Mouse (Mus musculus) intestine, postnatal 0 days (tissue): ENCODE results near the gene Dab1. TPM values are rescaled to one million over a fixed set of nuclear protein-coding genes. Genes with fewer than 3 reads are reported as not detected.

ENCODE experiments used
- ATAC-seq: fragments of 200-750 bp; cut with Nextera tagmentation; 2 replicates; pipeline ENCODE4 v1.8.0; 2017; ENCODE audit warnings: mild to moderate bottlenecking, moderate TSS enrichment, moderate library complexity
- H3K27ac ChIP-seq: fragments of 300-500 bp; sonication (generic); 2 replicates; pipeline ENCODE4 v1.5.1; 2014; ENCODE audit warnings: mild to moderate bottlenecking, low read depth, low read length, moderate library complexity
- H3K27me3 ChIP-seq: fragments of 300-500 bp; sonication (generic); replicated peaks from 2 replicates; pipeline ENCODE4 v1.6.1; 2014; ENCODE audit warnings: low read length, mixed read lengths; ENCODE audit not compliant: control insufficient read depth, insufficient read depth
- H3K36me3 ChIP-seq: fragments of 300-500 bp; sonication (generic); 2 replicates; pipeline ENCODE4 v1.6.1; 2014; ENCODE audit warnings: mild to moderate bottlenecking, moderate library complexity; ENCODE audit not compliant: control insufficient read depth, insufficient read depth
- H3K4me1 ChIP-seq: fragments of 300-500 bp; sonication (generic); replicated peaks from 2 replicates; pipeline ENCODE4 v1.6.1; 2014; ENCODE audit warnings: antibody characterized with exemption, low read length, mixed read lengths; ENCODE audit not compliant: control insufficient read depth, insufficient read depth
- H3K4me2 ChIP-seq: fragments of 300-500 bp; sonication (generic); replicated peaks from 2 replicates; pipeline ENCODE4 v1.6.1; 2014; ENCODE audit warnings: low read depth, mild to moderate bottlenecking, moderate library complexity
- H3K4me3 ChIP-seq: fragments of 300-500 bp; sonication (generic); 2 replicates; pipeline ENCODE4 v1.5.1; 2014; ENCODE audit warnings: low read depth, low read length
- H3K9ac ChIP-seq: fragments of 300-500 bp; sonication (generic); 2 replicates; pipeline ENCODE4 v1.6.1; 2014; ENCODE audit warnings: mild to moderate bottlenecking, low read depth, low read length
- H3K9me3 ChIP-seq: fragments of 300-500 bp; sonication (generic); 2 replicates; pipeline ENCODE4 v1.6.1; 2016; ENCODE audit warnings: mixed run types; ENCODE audit not compliant: control insufficient read depth
- CTCF ChIP-seq: sonication (generic); IDR thresholded peaks from 2 replicates; pipeline ENCODE4 v1.5.1; 2016; ENCODE audit warnings: low read depth, mild to moderate bottlenecking, control low read depth, antibody characterized with exemption, moderate library complexity
- WGBS: fragments of 180-500 bp; shearing (Covaris S2); extraction: QIAGEN DNeasy Blood & Tissue Kit; methylation state at CpG from one replicate; pipeline ENCODE4 v1.1.7; 2014; 5-methylcytosine and 5-hydroxymethylcytosine counted together
- polyA plus RNA-seq: library from polyadenylated mRNA; unstranded; fragments of >200 nt; fragmentation: Nextera tagmentation; extraction: Ambion mirVana; gene quantifications from 2 replicates; pipeline ENCODE4 v1.2.1, GENCODE M21; 2015

Gene Dab1
- polyA plus RNA-seq, 1 experiment from 2014 or later: 61.3 TPM

DNA sequence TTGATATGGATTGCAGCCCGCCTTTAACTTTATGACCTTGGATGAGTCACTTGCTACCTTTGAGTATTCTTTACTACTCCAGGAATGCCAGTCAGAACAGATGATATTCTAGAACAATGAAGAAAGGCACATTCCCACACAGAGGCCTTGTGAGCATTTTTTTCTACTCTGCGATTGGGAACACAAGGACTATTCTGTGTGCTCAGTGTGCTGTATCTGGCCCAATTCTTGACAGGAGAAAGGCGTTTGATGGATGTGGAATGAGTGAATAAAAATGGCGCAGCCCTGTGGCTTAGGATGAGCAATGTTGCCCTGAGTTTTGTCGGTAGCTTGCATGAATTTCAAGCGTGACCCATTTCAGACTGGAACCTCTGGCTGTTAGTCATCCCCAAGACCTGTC lies 292.9 kb downstream of the Dab1 start:
- no peak for ATAC-seq
- Histone ChIP-seq H3K9ac (no peak overlapping the region), H3K4me2 (no peak overlapping the region), H3K9me3 (no peaks in the 10 kb centered on the region), H3K36me3 (no peaks in the 10 kb centered on the region), H3K4me3 (no peak overlapping the region), H3K4me1 (no peaks in the 10 kb centered on the region), H3K27me3 (no peaks in the 10 kb centered on the region), H3K27ac (no peak overlapping the region)
- no peak for TF ChIP-seq CTCF
- WGBS: 86% methylated on average over 6 of the region's 6 CpGs

DNA sequence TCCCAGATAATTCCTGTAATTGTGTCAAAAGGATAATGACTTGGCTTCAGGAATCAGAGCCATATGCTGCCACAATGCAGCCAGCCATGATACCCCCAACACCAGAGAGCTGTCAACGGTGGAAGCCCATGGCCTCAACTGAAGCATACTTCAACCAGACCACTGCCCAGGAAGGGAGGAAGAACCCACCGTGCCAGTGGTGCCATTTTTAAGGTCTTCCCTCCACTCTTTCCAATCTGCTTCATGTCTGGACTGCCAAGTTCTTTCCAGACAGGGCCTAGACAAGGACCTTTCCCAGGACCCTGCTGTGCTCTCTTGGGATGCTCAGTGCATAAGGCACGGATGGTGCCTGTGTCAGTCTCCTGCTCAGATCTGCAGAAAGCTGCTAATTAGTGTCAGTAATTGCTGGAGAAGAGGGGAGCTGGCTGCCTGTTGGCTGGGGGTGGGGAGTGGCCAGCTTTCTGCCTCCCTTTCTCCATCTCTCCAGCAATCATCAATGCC lies 303.3 kb downstream of the Dab1 start:
- ATAC-seq: no peak
- Histone ChIP-seq H3K4me2 (no peak overlapping the region), H3K27ac (no peak overlapping the region), H3K4me1 (no peaks in the 10 kb centered on the region), H3K9ac (no peak overlapping the region), H3K27me3 (no peaks in the 10 kb centered on the region), H3K9me3 (no peaks in the 10 kb centered on the region), H3K36me3 (no peaks in the 10 kb centered on the region), H3K4me3 (no peak overlapping the region)
- TF ChIP-seq CTCF: no peak
- WGBS: 73% methylated on average over 3 of the region's 3 CpGs

DNA sequence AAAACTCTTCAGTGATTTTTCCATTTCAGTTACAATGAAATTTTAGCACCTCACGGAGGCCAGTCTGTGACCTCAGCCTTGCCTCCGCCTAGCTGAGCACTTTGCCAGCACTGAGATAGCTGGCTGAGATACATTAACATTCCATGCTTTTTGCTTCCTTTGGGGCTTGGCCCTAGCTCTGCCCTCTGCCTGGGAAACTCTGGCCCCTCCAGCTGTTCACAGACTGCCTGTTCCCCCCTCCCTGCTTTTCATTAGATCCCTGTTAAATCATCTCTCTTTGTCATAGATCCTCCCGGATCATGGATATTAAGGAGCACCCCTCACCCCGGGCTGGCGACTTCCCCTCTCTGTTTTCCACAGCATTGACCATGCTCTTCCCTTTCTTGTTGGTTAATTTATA lies 307.5 kb downstream of the Dab1 start:
- no peak overlapping the region for H3K9ac ChIP-seq
- no peaks in the 10 kb centered on the region for H3K9me3 ChIP-seq
- no peak overlapping the region for H3K4me3 ChIP-seq
- H3K27me3 ChIP-seq: no peaks in the 10 kb centered on the region
- H3K27ac ChIP-seq: no peak overlapping the region
- 53% methylated on average over 5 of the region's 5 CpGs for WGBS
- TF ChIP-seq CTCF: no peak
- H3K36me3 ChIP-seq: no peaks in the 10 kb centered on the region
- no peaks in the 10 kb centered on the region for H3K4me1 ChIP-seq
- no peak overlapping the region for H3K4me2 ChIP-seq
- ATAC-seq: no peak

GRCm38 (mm10) chr4:103929631-103930030 lies 310.5 kb downstream of the Dab1 start:
- ATAC-seq: no peak
- Histone ChIP-seq H3K9me3 (no peaks in the 10 kb centered on the region), H3K4me1 (no peaks in the 10 kb centered on the region), H3K27ac (no peak overlapping the region), H3K27me3 (no peaks in the 10 kb centered on the region), H3K36me3 (no peaks in the 10 kb centered on the region), H3K4me3 (no peak overlapping the region), H3K9ac (no peak overlapping the region), H3K4me2 (no peak overlapping the region)
- TF ChIP-seq CTCF: no peak

- Histone ChIP-seq H3K27me3 (no peaks in the 10 kb centered on the region), H3K4me3 (no peak overlapping the region), H3K4me2 (no peak overlapping the region), H3K27ac (no peak overlapping the region), H3K9ac (no peak overlapping the region), H3K36me3 (no peaks in the 10 kb centered on the region), H3K9me3 (no peaks in the 10 kb centered on the region), H3K4me1 (no peaks in the 10 kb centered on the region)
- no peak for TF ChIP-seq CTCF
- WGBS: 71% methylated on average over 3 of the region's 3 CpGs
- ATAC-seq: no peak
These were observed 315.2 kb downstream of the Dab1 start for GRCm38 (mm10) chr4:103934364-103934763.

DNA sequence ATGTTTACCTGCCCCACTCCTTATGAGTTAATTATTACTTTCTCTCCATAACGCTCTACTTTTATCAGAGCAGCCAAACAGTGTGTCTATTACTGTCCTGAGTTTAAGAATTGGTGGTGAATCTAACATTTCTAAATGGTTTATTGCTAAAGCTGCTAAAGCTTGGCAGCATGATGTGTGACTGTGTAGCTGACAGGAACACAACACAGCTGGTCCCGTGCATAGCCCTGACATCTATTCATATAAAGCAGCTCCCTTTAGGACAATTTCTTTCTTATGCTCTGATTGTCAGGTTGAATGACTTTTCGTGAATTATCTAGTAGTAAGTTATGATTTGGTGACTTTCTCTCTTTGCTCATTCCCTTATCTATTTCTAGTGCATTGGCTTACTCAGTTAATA lies 329.1 kb downstream of the Dab1 start:
- Histone ChIP-seq H3K36me3 (no peaks in the 10 kb centered on the region), H3K4me2 (no peak overlapping the region), H3K4me3 (no peak overlapping the region), H3K9ac (no peak overlapping the region), H3K4me1 (no peaks in the 10 kb centered on the region), H3K27me3 (no peaks in the 10 kb centered on the region), H3K27ac (no peak overlapping the region), H3K9me3 (no peaks in the 10 kb centered on the region)
- no peak for ATAC-seq
- TF ChIP-seq CTCF: no peak
- 35% methylated on average over 3 of the region's 3 CpGs for WGBS

GRCm38 (mm10) chr4:103953652-103954220 lies 334.6 kb downstream of the Dab1 start:
- TF ChIP-seq CTCF: no peak
- 64% methylated on average over 9 of the region's 9 CpGs for WGBS

More at GRCm38 (mm10) chr4:103953652-103954220, 334.6 kb downstream of the Dab1 start:
- no peak overlapping the region for H3K4me3 ChIP-seq
- ATAC-seq: no peak
- H3K27me3 ChIP-seq: no peaks in the 10 kb centered on the region
- H3K4me2 ChIP-seq: no peak overlapping the region
- no peaks in the 10 kb centered on the region for H3K36me3 ChIP-seq
- H3K27ac ChIP-seq: no peak overlapping the region
- H3K9ac ChIP-seq: no peak overlapping the region
- H3K9me3 ChIP-seq: no peaks in the 10 kb centered on the region
- no peaks in the 10 kb centered on the region for H3K4me1 ChIP-seq
